Mouse (Mus musculus) heart, postnatal 0 days (tissue): ENCODE results near the gene Slc35b2. TPM values are rescaled to one million over a fixed set of nuclear protein-coding genes. Genes with fewer than 3 reads are reported as not detected.

ENCODE experiments used
- ATAC-seq: fragments of 200-750 bp; cut with Nextera tagmentation; 2 replicates; pipeline ENCODE4 v1.8.0; 2017; ENCODE audit warnings: low read depth, moderate number of reproducible peaks, moderate library complexity; ENCODE audit not compliant: insufficient read depth
- DNase-seq: peaks from one replicate; pipeline ENCODE4 v3.0.0-alpha.2; 2016; ENCODE audit warnings: low spot score
- H3K27ac ChIP-seq: fragments of 300-500 bp; sonication (generic); 2 replicates; pipeline ENCODE4 v1.5.1; 2014; ENCODE audit warnings: low read depth, mild to moderate bottlenecking
- H3K27me3 ChIP-seq: fragments of 300-500 bp; sonication (generic); 2 replicates; pipeline ENCODE4 v1.6.1; 2014; ENCODE audit warnings: low read length, mixed read lengths; ENCODE audit not compliant: control insufficient read depth, insufficient read depth
- H3K36me3 ChIP-seq: fragments of 300-500 bp; sonication (generic); replicated peaks from 2 replicates; pipeline ENCODE4 v1.6.1; 2014; ENCODE audit warnings: low read length, mixed read lengths; ENCODE audit not compliant: control insufficient read depth, insufficient read depth
- H3K4me1 ChIP-seq: fragments of 300-500 bp; sonication (generic); 2 replicates; pipeline ENCODE4 v1.6.1; 2014; ENCODE audit warnings: antibody characterized with exemption; ENCODE audit not compliant: control insufficient read depth, insufficient read depth
- H3K4me2 ChIP-seq: fragments of 300-500 bp; sonication (generic); 2 replicates; pipeline ENCODE4 v1.6.1; 2014; ENCODE audit warnings: low read depth, mild to moderate bottlenecking, low read length, moderate library complexity
- H3K4me3 ChIP-seq: fragments of 300-500 bp; sonication (generic); 2 replicates; pipeline ENCODE4 v1.5.1; 2014; ENCODE audit warnings: low read depth, low read length
- H3K9ac ChIP-seq: fragments of 300-500 bp; sonication (generic); replicated peaks from 2 replicates; pipeline ENCODE4 v1.6.1; 2014; ENCODE audit warnings: low read depth, low read length, mixed read lengths
- H3K9me3 ChIP-seq: fragments of 300-500 bp; sonication (generic); replicated peaks from 2 replicates; pipeline ENCODE4 v1.6.1; 2016; ENCODE audit warnings: low read length; ENCODE audit not compliant: control insufficient read depth
- CTCF ChIP-seq: IDR thresholded peaks from 2 replicates; pipeline ENCODE4 v1.5.1; 2016; ENCODE audit warnings: antibody characterized with exemption, control low read depth, low read depth
- EP300 ChIP-seq: IDR thresholded peaks from 2 replicates; pipeline ENCODE4 v1.6.1; 2016; ENCODE audit warnings: antibody characterized with exemption, low read depth
- WGBS: fragments of 180-500 bp; shearing (Covaris S2); extraction: QIAGEN DNeasy Blood & Tissue Kit; methylation state at CpG from one replicate; pipeline ENCODE4 v1.1.7; 2014; 5-methylcytosine and 5-hydroxymethylcytosine counted together
- polyA plus RNA-seq: library from polyadenylated mRNA; unstranded; fragments of >200 nt; fragmentation: Nextera tagmentation; extraction: Ambion mirVana; gene quantifications from 2 replicates; pipeline ENCODE4 v1.2.1, GENCODE M21; 2015
- total RNA-seq: library from RNA; depleted of rRNA; stranded (reverse); fragments of >200 nt; gene quantifications from 2 replicates; pipeline ENCODE4 v1.2.3, GENCODE M21; 2014; ENCODE audit warnings: low replicate concordance

The Slc35b2 gene
- total and polyA plus RNA-seq, 2 experiments from 2014 or later = 64.8 to 137 TPM

GRCm38 (mm10) chr17:45582715-45583355 lies 19.2 kb downstream of the Slc35b2 start:
- DNase-seq (no peak), ATAC-seq (no peak)
- Histone ChIP-seq H3K36me3 (peaks cover 12% of the 10 kb centered on the region), H3K27ac (peak overlapping the region; percentile 97), H3K9ac (no peak overlapping the region), H3K9me3 (no peaks in the 10 kb centered on the region), H3K4me2 (no peak overlapping the region), H3K4me3 (no peak overlapping the region), H3K27me3 (no peaks in the 10 kb centered on the region), H3K4me1 (peaks cover 32% of the 10 kb centered on the region; the same call in 1 of the 2 replicates)
- WGBS = 63% methylated on average over 6 of the region's 6 CpGs
- TF ChIP-seq EP300 (no peak), CTCF (peak; percentile 53)

DNA sequence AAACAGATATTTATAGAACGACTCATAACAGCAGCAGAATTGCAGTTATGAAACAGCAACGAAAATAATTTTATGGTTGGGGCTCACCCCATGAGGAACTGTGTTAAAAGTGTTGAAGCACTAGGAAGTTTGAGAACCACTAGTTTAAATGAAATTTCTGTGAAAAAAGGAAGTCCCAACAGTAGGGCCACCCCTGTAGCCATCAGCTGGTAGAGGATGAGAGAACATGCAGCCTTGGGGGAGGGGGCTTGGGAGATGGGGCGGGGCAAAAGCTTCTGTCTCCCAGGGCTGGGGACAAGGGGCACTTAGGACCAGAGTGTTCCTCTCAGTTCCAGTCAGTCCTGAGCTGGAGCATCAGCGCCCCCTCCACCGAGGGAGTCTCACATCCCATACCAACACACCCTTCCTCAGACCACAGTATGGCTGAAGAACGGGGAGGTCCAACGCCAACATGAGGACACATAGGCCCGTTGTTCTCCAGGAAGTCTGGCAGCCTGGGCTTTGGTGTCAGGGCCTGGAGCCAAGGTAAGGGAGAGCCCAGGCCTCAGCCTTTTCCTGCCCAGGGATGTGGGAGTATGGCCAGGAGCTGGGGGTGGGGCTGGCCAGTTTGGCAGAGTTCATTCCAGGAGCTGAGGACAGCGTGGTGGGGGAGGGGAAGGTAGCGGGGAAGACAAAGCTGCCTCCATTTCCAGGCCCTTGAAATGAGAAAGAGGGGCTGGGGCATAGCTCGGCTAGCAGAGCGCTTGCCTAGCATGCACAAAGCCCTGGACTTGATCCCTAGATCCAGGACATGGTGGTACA lies 20.6 kb downstream of the Slc35b2 start:
- ATAC-seq = peak; percentile 75
- 19% methylated on average over 12 of the region's 12 CpGs for WGBS
- Histone ChIP-seq H3K27ac (peak overlapping the region; percentile 97), H3K36me3 (peaks cover 24% of the 10 kb centered on the region), H3K4me2 (peak overlapping the region; percentile 17; the same call in 1 of the 2 replicates), H3K9ac (peak overlapping the region; percentile 5; the same call in 1 of the 2 replicates), H3K27me3 (no peaks in the 10 kb centered on the region), H3K4me1 (peaks cover 23% of the 10 kb centered on the region; the same call in 1 of the 2 replicates), H3K9me3 (no peaks in the 10 kb centered on the region), H3K4me3 (no peak overlapping the region)
- TF ChIP-seq CTCF = no peak
- TF ChIP-seq EP300 = no peak; the same call in 1 of the 2 replicates
- peak; percentile 88 for DNase-seq

DNA sequence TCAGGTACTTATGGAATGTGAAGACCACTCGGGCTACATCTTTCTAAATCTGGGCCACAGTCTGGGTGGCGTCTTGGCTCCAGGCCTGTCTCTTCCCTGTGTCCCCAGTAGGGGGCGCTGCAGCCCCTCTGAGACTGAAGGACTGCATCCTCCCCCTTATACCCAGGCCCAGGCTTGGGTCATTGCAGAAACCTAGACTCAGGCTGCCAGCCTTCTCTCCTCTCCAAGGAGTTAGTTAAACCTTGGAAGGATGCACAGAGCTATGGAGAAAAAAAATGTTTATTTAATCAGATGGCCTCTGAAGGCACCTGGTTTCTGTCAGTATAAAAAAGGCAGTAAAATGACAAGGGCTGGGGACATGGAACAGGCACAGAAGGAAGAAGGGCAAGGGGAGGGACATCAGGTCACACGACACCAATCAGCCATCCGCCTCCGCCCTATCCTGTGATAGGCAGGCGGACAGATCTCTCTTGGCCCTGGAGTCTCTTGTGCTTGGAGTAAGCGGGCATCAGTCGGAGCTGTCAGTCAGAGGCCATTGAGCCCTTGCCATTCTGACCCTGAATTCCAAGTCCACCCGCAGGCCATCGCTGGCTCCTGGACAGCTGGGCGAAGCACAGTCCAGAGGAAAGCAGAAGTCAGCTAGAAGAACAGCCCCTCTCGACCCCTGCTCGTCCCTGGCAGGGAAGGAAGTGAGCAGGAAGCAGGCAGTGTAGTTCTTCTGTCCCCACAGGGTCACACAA lies 21.4 kb downstream of the Slc35b2 start:
- peaks cover 23% of the 10 kb centered on the region; the same call in 1 of the 2 replicates for H3K4me1 ChIP-seq
- H3K36me3 ChIP-seq = peaks cover 32% of the 10 kb centered on the region
- no peak overlapping the region for H3K4me3 ChIP-seq
- TF ChIP-seq EP300 (0 out of 2 replicates have a peak, but pooled peaks have one; percentile 35), CTCF (peak; percentile 87)
- H3K27ac ChIP-seq = peak overlapping the region; percentile 97
- H3K4me2 ChIP-seq = peak overlapping the region; percentile 17; the same call in 1 of the 2 replicates
- H3K9me3 ChIP-seq = no peaks in the 10 kb centered on the region
- H3K9ac ChIP-seq = 0 out of 2 replicates have a peak overlapping the region, but pooled peaks have one; percentile 18
- H3K27me3 ChIP-seq = no peaks in the 10 kb centered on the region
- WGBS = 6% methylated on average over 14 of the region's 14 CpGs
- ATAC-seq (peak; percentile 86), DNase-seq (peak; percentile 95)

GRCm38 (mm10) chr17:45585725-45586448 lies 22.2 kb downstream of the Slc35b2 start:
- Histone ChIP-seq H3K9ac (0 out of 2 replicates have a peak overlapping the region, but pooled peaks have one; percentile 18), H3K4me2 (no peak overlapping the region)
- no peak for DNase-seq

DNA sequence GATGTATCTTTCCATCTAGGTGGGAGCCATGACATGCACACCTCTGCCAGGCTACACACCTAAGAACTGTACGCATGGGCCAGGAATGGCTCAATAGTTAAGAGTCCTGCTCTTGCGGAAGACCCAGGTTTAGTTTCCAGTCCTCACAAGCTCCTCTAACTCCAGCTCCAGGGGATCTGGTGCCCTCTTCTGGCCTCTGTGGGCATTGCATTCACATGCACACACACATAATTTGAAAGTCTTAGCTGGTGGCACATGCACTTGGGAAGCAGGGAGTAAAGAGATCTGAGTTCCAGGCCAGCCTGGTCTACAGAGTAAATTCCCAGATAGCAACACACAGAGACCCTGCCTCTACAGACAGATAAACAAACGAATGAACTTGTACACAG lies 22.8 kb downstream of the Slc35b2 start:
- Histone ChIP-seq H3K36me3 (peaks cover 32% of the 10 kb centered on the region), H3K4me3 (no peak overlapping the region), H3K27me3 (no peaks in the 10 kb centered on the region), H3K4me1 (peaks cover 28% of the 10 kb centered on the region), H3K9me3 (no peaks in the 10 kb centered on the region), H3K4me2 (no peak overlapping the region), H3K27ac (peak overlapping the region; percentile 97), H3K9ac (no peak overlapping the region)
- DNase-seq = no peak
- no peak for ATAC-seq
- WGBS = 97% methylated on average over 3 of the region's 3 CpGs
- TF ChIP-seq EP300 = no peak
- TF ChIP-seq CTCF = peak; percentile 44

More at GRCm38 (mm10) chr17:45585725-45586448, 22.2 kb downstream of the Slc35b2 start:
- Histone ChIP-seq H3K36me3 (peaks cover 32% of the 10 kb centered on the region), H3K27ac (peak overlapping the region; percentile 97), H3K4me3 (no peak overlapping the region), H3K9me3 (no peaks in the 10 kb centered on the region), H3K27me3 (no peaks in the 10 kb centered on the region), H3K4me1 (peaks cover 24% of the 10 kb centered on the region; the same call in 1 of the 2 replicates)
- TF ChIP-seq CTCF = no peak
- WGBS = 64% methylated on average over 23 of the region's 23 CpGs
- ATAC-seq = no peak
